In genomic region chr2:10101180-10101579, GRCm38 (mm10) we compare ENCODE assay signal across 1 mouse cellular context.
A peak's percentile ranks its signal among the peaks of the same experiment; 100 is the strongest.
TF ChIP-seq lines count a peak whose summit lies in the region.

No protein-coding gene starts in this region.

TF ChIP-seq in MEL, 35 proteins besides CTCF, POLR2A, EP300 and RAD21:
- TF ChIP-seq SMC3 (IDR thresholded peaks at IDR 0.05; ENCODE audit: low read depth, low read length): peak; percentile 90
- no peak for TF ChIP-seq UBTF (IDR thresholded peaks at IDR 0.05; ENCODE audit: borderline replicate concordance, insufficient read depth, low read depth, low read length)
- TF ChIP-seq ETS1 (IDR thresholded peaks at IDR 0.05; ENCODE audit: low read depth, low read length): no peak
- no peak for TF ChIP-seq MYC (IDR thresholded peaks at IDR 0.05; ENCODE audit: low read depth, low read length)
- TF ChIP-seq TAL1 (IDR thresholded peaks at IDR 0.05; ENCODE audit: low read length): no peak
- TF ChIP-seq E2F4 (IDR thresholded peaks at IDR 0.05; ENCODE audit: borderline replicate concordance, low read depth, low read length): no peak
- TF ChIP-seq MAZ (IDR thresholded peaks at IDR 0.05; ENCODE audit: low read depth, low read length): no peak
- no peak for TF ChIP-seq NRF1 (IDR thresholded peaks at IDR 0.05; ENCODE audit: insufficient read depth, low read depth, low read length, poor library complexity, severe bottlenecking)
- TF ChIP-seq GATA1 (IDR thresholded peaks at IDR 0.05; ENCODE audit: low read depth, low read length): no peak
- peak; percentile 67 for TF ChIP-seq ZC3H11A (IDR thresholded peaks at IDR 0.05; ENCODE audit: low read depth, low read length)
- TF ChIP-seq USF1 (IDR thresholded peaks at IDR 0.05; ENCODE audit: low read depth, low read length): no peak
- no peak for TF ChIP-seq GABPA (IDR thresholded peaks at IDR 0.05; ENCODE audit: low read depth, low read length)
- TF ChIP-seq MAFK (IDR thresholded peaks at IDR 0.05; ENCODE audit: borderline replicate concordance, low read depth, low read length): no peak
- TF ChIP-seq ELF1 (IDR thresholded peaks at IDR 0.05; ENCODE audit: low read depth, low read length): no peak
- 0 out of 2 replicates have a peak, but pooled peaks have one; percentile 40 for TF ChIP-seq MAX (IDR thresholded peaks at IDR 0.05; ENCODE audit: low read length)
- no peak for TF ChIP-seq POLR2AphosphoS5 (IDR thresholded peaks at IDR 0.05; ENCODE audit: borderline replicate concordance, low read depth, low read length)
- TF ChIP-seq HCFC1 (IDR thresholded peaks at IDR 0.05; ENCODE audit: low read depth, low read length): no peak
- TF ChIP-seq POLR2AphosphoS2 (IDR thresholded peaks at IDR 0.05; ENCODE audit: low read length): no peak
- TF ChIP-seq MXI1 (IDR thresholded peaks at IDR 0.05; ENCODE audit: low read depth, low read length): 0 out of 2 replicates have a peak, but pooled peaks have one; percentile 13
- no peak for TF ChIP-seq JUND (IDR thresholded peaks at IDR 0.05; ENCODE audit: low read depth, low read length)
- no peak for TF ChIP-seq CHD1 (IDR thresholded peaks at IDR 0.05; ENCODE audit: low read depth, low read length)
- no peak for TF ChIP-seq SIN3A (IDR thresholded peaks at IDR 0.05; ENCODE audit: low read length)
- no peak for TF ChIP-seq TBP (IDR thresholded peaks at IDR 0.05; ENCODE audit: low read depth, low read length)
- TF ChIP-seq NELFE (IDR thresholded peaks at IDR 0.05; ENCODE audit: low read depth, low read length): no peak
- no peak for TF ChIP-seq BHLHE40 (IDR thresholded peaks at IDR 0.05; ENCODE audit: borderline replicate concordance, low read depth, low read length)
- TF ChIP-seq ZKSCAN1 (IDR thresholded peaks at IDR 0.05; ENCODE audit: low read depth, low read length): no peak
- TF ChIP-seq MEF2A (IDR thresholded peaks at IDR 0.05; ENCODE audit: extremely low read depth, insufficient replicate concordance, low read depth, low read length, poor library complexity, severe bottlenecking): no peak
